Mouse (Mus musculus) brain, embryonic 18.5 days (tissue): Measurements from ENCODE around the gene Clic4.
A peak's percentile ranks its signal among the peaks of the same experiment; 100 is the strongest.

Experiments used
- DNase-seq: peaks from one replicate; pipeline ENCODE4 v3.0.0-alpha.2; 2012; ENCODE audit warnings: low read depth, low spot score

The Clic4 gene

GRCm38 (mm10) chr4:135235546-135235945 lies 37.1 kb downstream of the Clic4 start:
- DNase-seq: no peak

- no peak for DNase-seq
Measured at GRCm38 (mm10) chr4:135232563-135232962, 40.1 kb downstream of the Clic4 start.

GRCm38 (mm10) chr4:135231543-135231942 lies 41.1 kb downstream of the Clic4 start:
- DNase-seq: no peak

- DNase-seq: no peak
Measured at GRCm38 (mm10) chr4:135231136-135231535, 41.5 kb downstream of the Clic4 start.

GRCm38 (mm10) chr4:135230661-135231060 lies 42.0 kb downstream of the Clic4 start:
- no peak for DNase-seq

- DNase-seq: no peak
Measured at GRCm38 (mm10) chr4:135229871-135230270, 42.7 kb downstream of the Clic4 start.

- DNase-seq: no peak
Measured at GRCm38 (mm10) chr4:135228136-135228535, 44.5 kb downstream of the Clic4 start.

- no peak for DNase-seq
Measured at GRCm38 (mm10) chr4:135226008-135226667, 46.5 kb downstream of the Clic4 start.

GRCm38 (mm10) chr4:135223808-135224207 lies 48.8 kb downstream of the Clic4 start:
- no peak for DNase-seq

GRCm38 (mm10) chr4:135221632-135222407 lies 50.8 kb downstream of the Clic4 start:
- DNase-seq: no peak

GRCm38 (mm10) chr4:135220641-135221040 lies 52.0 kb downstream of the Clic4 start:
- DNase-seq: no peak

- no peak for DNase-seq
Measured at GRCm38 (mm10) chr4:135219652-135220051, 53.0 kb downstream of the Clic4 start.

GRCm38 (mm10) chr4:135209846-135210245 lies 62.8 kb downstream of the Clic4 start:
- DNase-seq: no peak

- peak; percentile 22 for DNase-seq
Measured at GRCm38 (mm10) chr4:135205711-135206600, 66.7 kb downstream of the Clic4 start.

GRCm38 (mm10) chr4:135205254-135205653 lies 67.4 kb downstream of the Clic4 start:
- no peak for DNase-seq

- no peak for DNase-seq
Measured at GRCm38 (mm10) chr4:135204666-135205065, 67.9 kb downstream of the Clic4 start.

- DNase-seq: no peak
Measured at GRCm38 (mm10) chr4:135203806-135204560, 68.6 kb downstream of the Clic4 start.

- no peak for DNase-seq
Measured at GRCm38 (mm10) chr4:135203279-135203678, 69.3 kb downstream of the Clic4 start.

- DNase-seq: no peak
Measured at GRCm38 (mm10) chr4:135201771-135202170, 70.8 kb downstream of the Clic4 start.

GRCm38 (mm10) chr4:135197857-135198256 lies 74.8 kb downstream of the Clic4 start:
- no peak for DNase-seq

GRCm38 (mm10) chr4:135192841-135193240 lies 79.8 kb downstream of the Clic4 start:
- DNase-seq: no peak
